Mouse (Mus musculus) monocyte, adult 2 months (primary cell): ENCODE measurements at regions not wholly inside any gene's neighbourhood (a gene's known extent, or its start where the extent isn't known, plus 50 kb on each side); places are given as distances from the start of the nearest gene placed in this dataset.
"Not testable (repeated sequence)": the region's sequence is repeated elsewhere in the genome, so short reads cannot be mapped to it uniquely, and the experiment has no call there.

Experiments used
- DNase-seq, 2 experiments: peaks; one replicate each; pipeline ENCODE4 v3.0.0; 2022; ENCODE audit warnings: low spot score in 2 of 2, low read depth in 1 of 2

DNA sequence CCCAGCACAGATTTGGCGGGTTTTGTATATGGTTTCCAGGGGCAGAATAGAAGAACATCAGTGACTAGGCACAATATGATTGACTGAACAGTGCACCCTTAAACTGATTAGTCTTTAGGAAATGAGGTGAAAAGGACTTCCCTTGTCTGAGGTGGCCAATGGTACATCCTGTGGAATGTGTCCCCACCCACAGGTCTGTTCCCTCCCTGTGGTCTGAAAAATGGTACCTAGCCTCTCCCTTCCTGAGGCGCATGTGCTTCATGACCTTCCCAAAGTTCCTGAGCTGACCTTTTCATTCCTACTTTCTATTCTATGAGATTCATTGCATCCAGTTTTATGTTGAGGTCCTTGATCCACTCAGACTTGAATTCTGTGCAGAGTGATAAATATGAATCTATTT, 76.0 kb downstream of the Zfp97 start:
- DNase-seq: not testable (repeated sequence)

DNA sequence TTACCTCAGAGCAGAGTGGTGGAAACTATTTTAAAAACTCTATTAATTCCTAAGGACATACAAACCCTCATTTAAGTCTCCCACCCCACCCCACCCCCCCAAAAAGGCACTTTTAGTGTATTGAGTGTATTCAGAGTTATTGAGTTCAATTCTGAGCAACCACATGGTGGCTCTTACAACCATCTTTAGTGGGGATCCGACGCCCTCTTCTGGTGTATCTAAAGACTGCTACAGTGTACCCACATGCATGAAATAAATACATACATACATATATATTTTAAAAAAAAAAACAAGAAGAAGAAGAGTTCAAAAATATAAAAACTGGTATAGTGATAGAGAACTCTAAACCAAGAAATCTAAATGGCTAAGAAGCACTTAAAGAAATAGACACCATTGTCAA, 107.9 kb downstream of the Zfp97 start:
- DNase-seq: no peak

DNA sequence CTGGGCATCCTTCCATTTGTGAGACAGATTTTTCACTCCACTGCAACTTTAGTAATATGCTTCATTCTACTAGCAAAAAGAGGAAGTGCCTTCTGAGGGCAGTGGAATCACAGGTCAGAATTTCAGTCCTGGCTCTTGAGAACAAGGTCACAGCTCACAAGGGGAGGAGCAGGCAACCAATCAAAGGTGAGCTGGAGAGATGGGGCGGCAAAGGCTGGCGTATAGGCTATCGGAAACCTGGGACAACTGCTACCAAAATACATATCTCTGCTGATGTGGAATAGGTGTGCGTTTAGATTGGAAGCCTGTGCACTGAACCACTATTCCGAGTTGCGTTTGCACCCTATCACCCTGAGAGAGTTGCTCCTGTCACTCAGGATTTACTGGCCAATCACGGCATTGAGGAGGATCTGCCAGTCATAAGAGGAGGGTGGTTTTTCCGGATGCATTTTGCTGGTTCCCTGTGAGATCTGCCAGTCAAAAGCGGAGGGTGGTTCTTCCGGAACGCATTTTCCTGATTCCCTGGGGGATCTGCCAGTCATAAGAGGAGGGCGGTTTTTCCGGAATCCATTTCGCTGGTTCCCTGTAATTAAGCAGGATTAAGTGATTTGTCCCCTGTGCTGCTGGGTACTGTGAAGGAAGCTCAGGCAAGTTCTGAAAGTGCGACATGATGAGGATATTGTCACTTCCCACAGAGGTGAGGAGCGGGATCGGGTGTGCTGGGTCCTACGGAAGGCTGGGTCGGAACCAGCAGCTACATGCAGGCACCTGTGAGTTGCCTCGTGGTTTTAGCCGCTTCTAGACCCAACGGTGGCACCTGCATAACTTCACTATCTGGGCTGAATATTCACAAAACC, 113.3 kb downstream of the Zfp97 start:
- peak; percentile 82 to 83 for DNase-seq

DNA sequence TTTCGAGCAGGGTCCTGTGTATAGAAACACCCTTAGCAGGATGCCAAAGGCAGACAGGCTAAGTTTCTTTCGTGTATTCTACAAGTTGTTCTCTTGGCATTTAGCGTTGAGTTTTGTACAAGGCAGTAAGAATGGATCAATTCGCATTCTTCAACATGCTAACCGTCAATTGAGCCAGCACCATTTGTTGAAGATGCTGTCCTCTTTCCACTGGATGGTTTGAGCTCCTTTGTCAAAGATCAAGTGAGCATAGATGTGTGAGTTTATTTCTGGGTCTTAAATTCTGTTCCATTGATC, 113.9 kb downstream of the Zfp97 start:
- not testable (repeated sequence) for DNase-seq
